Mouse (Mus musculus) hindbrain, embryonic 15.5 days (tissue): ENCODE measurements around the gene Mettl21e. TPM values are rescaled to one million over a fixed set of nuclear protein-coding genes. Genes with fewer than 3 reads are reported as not detected.
A peak's percentile ranks its signal among the peaks of the same experiment; 100 is the strongest.
"Not testable (repeated sequence)": the region's sequence is repeated elsewhere in the genome, so short reads cannot be mapped to it uniquely, and the experiment has no call there.

Source experiments
- ATAC-seq: fragments of 200-750 bp; cut with Nextera tagmentation; 2 replicates; pipeline ENCODE4 v1.8.0; 2017; ENCODE audit warnings: low read depth, moderate number of reproducible peaks, moderate TSS enrichment; ENCODE audit not compliant: low FRiP score
- H3K27ac ChIP-seq: fragments of 300-500 bp; sonication (generic); replicated peaks from 2 replicates; pipeline ENCODE4 v1.5.1; 2015; ENCODE audit warnings: mild to moderate bottlenecking, inconsistent platforms
- H3K27me3 ChIP-seq: fragments of 300-500 bp; sonication (generic); 2 replicates; pipeline ENCODE4 v1.6.1; 2015; ENCODE audit warnings: control low read depth, inconsistent platforms
- H3K36me3 ChIP-seq: fragments of 300-500 bp; sonication (generic); 2 replicates; pipeline ENCODE4 v1.6.1; 2015; ENCODE audit warnings: control low read depth, inconsistent platforms
- H3K4me1 ChIP-seq: fragments of 300-500 bp; sonication (generic); replicated peaks from 2 replicates; pipeline ENCODE4 v1.6.1; 2015; ENCODE audit warnings: control low read depth, inconsistent platforms
- H3K4me2 ChIP-seq: fragments of 300-500 bp; sonication (generic); 2 replicates; pipeline ENCODE4 v1.6.1; 2015; ENCODE audit warnings: moderate library complexity, mild to moderate bottlenecking, inconsistent platforms
- H3K4me3 ChIP-seq: fragments of 300-500 bp; sonication (generic); 2 replicates; pipeline ENCODE4 v1.5.1; 2015; ENCODE audit warnings: mild to moderate bottlenecking, inconsistent platforms
- H3K9ac ChIP-seq: fragments of 300-500 bp; sonication (generic); 2 replicates; pipeline ENCODE4 v1.6.1; 2015; ENCODE audit warnings: inconsistent platforms
- H3K9me3 ChIP-seq: fragments of 300-500 bp; sonication (generic); 2 replicates; pipeline ENCODE4 v1.6.1; 2016; ENCODE audit warnings: control low read depth, inconsistent platforms
- WGBS: fragments of 180-500 bp; shearing (Covaris S2); methylation state at CpG from one replicate; pipeline ENCODE4 v1.1.7; 2015; 5-methylcytosine and 5-hydroxymethylcytosine counted together
- polyA plus RNA-seq: library from polyadenylated mRNA; unstranded; fragments of >200 nt; fragmentation: Nextera tagmentation; extraction: Ambion mirVana; gene quantifications from 2 replicates; pipeline ENCODE4 v1.2.1, GENCODE M21; 2015

The Mettl21e gene
- not detected in 2 replicates for polyA plus RNA-seq

GRCm38 (mm10) chr1:44218876-44219275, at the start of gene Mettl21e:
Gene Mettl21e, minus strand, starts transcription at chr1:44218961.
- no peaks in the 10 kb centered on the region for H3K4me1 ChIP-seq
- H3K27ac ChIP-seq, result no peak within 1 kb of the TSS
- H3K36me3 ChIP-seq, result no peaks in the 10 kb centered on the region
- no peak for ATAC-seq
- H3K4me2 ChIP-seq, result no peak within 1 kb of the TSS
- H3K9me3 ChIP-seq, result no peaks in the 10 kb centered on the region
- WGBS, result 90% methylated on average over 1 of the region's 1 CpGs
- no peak within 1 kb of the TSS for H3K9ac ChIP-seq
- H3K4me3 ChIP-seq, result no peak within 1 kb of the TSS
- H3K27me3 ChIP-seq, result no peaks in the 10 kb centered on the region

DNA sequence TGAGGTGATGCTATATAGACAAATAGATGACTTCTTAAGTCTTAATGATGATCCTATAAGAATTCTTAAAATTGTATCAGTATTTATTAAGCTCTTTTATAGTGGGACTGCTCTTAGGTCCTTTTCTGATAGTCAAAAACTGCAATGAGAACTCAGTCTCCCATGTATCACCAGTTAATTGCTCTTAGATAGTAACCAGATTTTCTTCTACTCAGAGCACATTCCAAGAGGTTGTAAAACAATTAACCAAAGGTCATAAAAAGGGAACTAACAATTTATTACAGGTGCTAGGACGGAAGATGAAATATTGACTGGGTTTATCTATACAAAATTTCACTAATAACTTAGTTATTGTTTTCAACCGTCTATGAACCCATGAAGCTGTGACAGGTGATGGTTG, 21.7 kb upstream of the Mettl21e start:
- not testable (repeated sequence) for H3K9ac ChIP-seq, ATAC-seq, H3K4me2 ChIP-seq, H3K9me3 ChIP-seq, H3K4me3 ChIP-seq, H3K36me3 ChIP-seq, H3K27me3 ChIP-seq, H3K27ac ChIP-seq, H3K4me1 ChIP-seq
- 86% methylated on average over 2 of the region's 2 CpGs for WGBS

- ATAC-seq, result no peak
- H3K9ac ChIP-seq, result no peak overlapping the region
- H3K27ac ChIP-seq, result no peak overlapping the region
- no peak overlapping the region for H3K4me2 ChIP-seq
- no peaks in the 10 kb centered on the region for H3K9me3 ChIP-seq
- no peaks in the 10 kb centered on the region for H3K36me3 ChIP-seq
- 89% methylated on average over 3 of the region's 3 CpGs for WGBS
- no peak overlapping the region for H3K4me3 ChIP-seq
- no peaks in the 10 kb centered on the region for H3K4me1 ChIP-seq
- no peaks in the 10 kb centered on the region for H3K27me3 ChIP-seq
Observed at GRCm38 (mm10) chr1:44239969-44240368, 21.2 kb upstream of the Mettl21e start.

- no peak overlapping the region for H3K27ac ChIP-seq
- no peak overlapping the region for H3K9ac ChIP-seq
- H3K36me3 ChIP-seq, result no peaks in the 10 kb centered on the region
- H3K27me3 ChIP-seq, result no peaks in the 10 kb centered on the region
- no peaks in the 10 kb centered on the region for H3K9me3 ChIP-seq
- WGBS, result 89% methylated on average over 2 of the region's 2 CpGs
- H3K4me1 ChIP-seq, result no peaks in the 10 kb centered on the region
- ATAC-seq, result no peak
- H3K4me3 ChIP-seq, result no peak overlapping the region
- H3K4me2 ChIP-seq, result no peak overlapping the region
Observed at GRCm38 (mm10) chr1:44237305-44237704, 18.5 kb upstream of the Mettl21e start.

- H3K27me3 ChIP-seq, result no peaks in the 10 kb centered on the region
- no peaks in the 10 kb centered on the region for H3K9me3 ChIP-seq
- H3K4me1 ChIP-seq, result no peaks in the 10 kb centered on the region
- no peak overlapping the region for H3K9ac ChIP-seq
- ATAC-seq, result no peak
- H3K4me3 ChIP-seq, result no peak overlapping the region
- no peak overlapping the region for H3K4me2 ChIP-seq
- 85% methylated on average over 2 of the region's 2 CpGs for WGBS
- H3K27ac ChIP-seq, result no peak overlapping the region
- no peaks in the 10 kb centered on the region for H3K36me3 ChIP-seq
Observed at GRCm38 (mm10) chr1:44235311-44235710, 16.6 kb upstream of the Mettl21e start.

DNA sequence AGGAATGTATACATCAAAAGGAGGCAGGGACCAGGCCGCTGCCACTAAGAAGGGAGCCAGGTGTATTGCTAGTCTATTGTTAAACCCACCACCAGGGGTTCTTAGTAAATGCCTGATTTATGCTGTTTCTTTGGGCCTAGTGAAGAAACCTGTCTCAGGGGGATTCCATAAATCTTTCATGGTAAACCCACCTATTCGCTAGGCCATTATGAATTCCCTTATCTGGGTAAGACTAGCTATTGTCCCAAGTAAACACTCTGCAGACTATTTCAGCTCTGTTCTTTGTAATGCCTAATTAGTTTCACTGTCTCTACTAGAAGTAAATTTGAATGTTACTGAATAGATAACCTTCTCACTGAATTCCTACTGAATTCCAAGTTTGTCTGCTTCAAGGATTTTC, 15.8 kb upstream of the Mettl21e start:
- 81% methylated on average over 2 of the region's 2 CpGs for WGBS
- H3K36me3 ChIP-seq, H3K27me3 ChIP-seq, H3K9ac ChIP-seq, ATAC-seq, H3K4me3 ChIP-seq, H3K4me2 ChIP-seq, H3K4me1 ChIP-seq, H3K27ac ChIP-seq, H3K9me3 ChIP-seq: not testable (repeated sequence)

DNA sequence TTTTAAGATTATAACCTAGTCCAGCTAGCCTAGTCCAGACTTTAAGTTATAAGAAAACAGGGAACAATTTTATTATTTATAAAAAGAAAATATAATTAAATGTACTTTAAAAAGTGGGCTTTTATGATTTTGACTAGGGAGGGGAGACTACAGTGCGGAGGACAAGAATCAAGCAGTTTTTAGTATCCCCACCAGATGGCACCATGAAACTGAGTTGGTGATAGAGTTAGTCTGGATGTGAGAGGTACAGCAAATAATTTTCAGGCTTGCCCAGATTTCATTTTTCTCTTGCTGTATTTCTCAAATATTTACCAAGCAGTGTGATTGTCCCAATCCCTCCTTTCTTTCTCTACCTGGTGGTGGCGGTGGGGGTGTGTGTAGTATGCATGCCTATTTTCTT, 10.3 kb upstream of the Mettl21e start:
- peak; percentile 86 for ATAC-seq
- H3K9me3 ChIP-seq, result no peaks in the 10 kb centered on the region
- no peaks in the 10 kb centered on the region for H3K36me3 ChIP-seq
- H3K4me3 ChIP-seq, result no peak overlapping the region
- WGBS, result 58% methylated on average over 2 of the region's 2 CpGs
- no peaks in the 10 kb centered on the region for H3K4me1 ChIP-seq
- H3K9ac ChIP-seq, result no peak overlapping the region
- no peak overlapping the region for H3K4me2 ChIP-seq
- H3K27me3 ChIP-seq, result no peaks in the 10 kb centered on the region
- H3K27ac ChIP-seq, result no peak overlapping the region

DNA sequence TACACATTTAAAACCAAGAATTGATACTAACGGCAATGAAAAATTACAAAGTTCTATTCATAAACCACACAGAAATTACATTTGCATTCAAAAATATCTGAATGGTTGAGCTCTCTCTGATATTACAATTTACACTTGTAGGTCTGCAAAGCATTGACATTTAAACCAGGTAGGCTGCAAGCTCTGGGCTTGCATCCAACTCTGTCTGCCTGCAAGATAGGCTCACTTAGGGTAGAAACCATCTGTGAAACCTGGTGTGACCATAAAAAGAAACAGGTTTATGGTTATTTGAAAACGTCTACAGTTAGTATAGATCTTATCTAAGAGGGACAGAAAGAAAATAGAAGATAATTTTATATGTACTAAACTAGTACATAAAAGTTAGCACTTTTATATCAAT, 1.6 kb downstream of the Mettl21e start:
- WGBS, result 75% methylated on average over 2 of the region's 2 CpGs
- no peaks in the 10 kb centered on the region for H3K27me3 ChIP-seq
- no peaks in the 10 kb centered on the region for H3K4me1 ChIP-seq
- H3K4me3 ChIP-seq, result no peak overlapping the region
- H3K36me3 ChIP-seq, result no peaks in the 10 kb centered on the region
- no peak overlapping the region for H3K9ac ChIP-seq
- no peak for ATAC-seq
- no peak overlapping the region for H3K27ac ChIP-seq
- no peaks in the 10 kb centered on the region for H3K9me3 ChIP-seq
- no peak overlapping the region for H3K4me2 ChIP-seq

- Histone ChIP-seq H3K9ac (no peak overlapping the region), H3K4me2 (no peak overlapping the region), H3K4me1 (no peaks in the 10 kb centered on the region), H3K9me3 (no peaks in the 10 kb centered on the region), H3K27me3 (no peaks in the 10 kb centered on the region), H3K27ac (no peak overlapping the region), H3K36me3 (no peaks in the 10 kb centered on the region), H3K4me3 (no peak overlapping the region)
- no peak for ATAC-seq
- WGBS, result 76% methylated on average over 2 of the region's 2 CpGs
Observed at GRCm38 (mm10) chr1:44216352-44217116, 2.2 kb downstream of the Mettl21e start.

DNA sequence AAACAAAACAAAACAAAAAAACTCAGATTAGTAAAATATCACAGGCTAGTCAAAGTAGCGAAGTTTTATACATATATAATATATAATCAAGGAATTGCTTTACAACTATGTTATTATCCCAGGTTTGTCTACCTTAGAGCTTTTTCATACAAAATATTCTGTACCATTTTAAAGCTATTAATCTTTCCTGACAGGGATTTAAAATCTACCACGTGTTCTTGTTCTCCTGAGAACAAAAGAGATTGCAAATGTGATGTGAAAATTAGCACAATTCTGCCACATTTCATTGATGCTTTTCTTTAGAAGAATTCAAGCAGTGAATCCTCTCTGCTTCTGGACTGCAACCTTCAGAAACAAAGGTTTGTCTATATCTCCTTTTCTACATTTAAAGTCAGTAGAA, 4.3 kb downstream of the Mettl21e start:
- 49% methylated on average over 2 of the region's 2 CpGs for WGBS
- Histone ChIP-seq H3K4me1 (no peaks in the 10 kb centered on the region), H3K27ac (no peak overlapping the region), H3K36me3 (no peaks in the 10 kb centered on the region), H3K4me2 (no peak overlapping the region), H3K9me3 (no peaks in the 10 kb centered on the region), H3K27me3 (no peaks in the 10 kb centered on the region), H3K9ac (no peak overlapping the region), H3K4me3 (no peak overlapping the region)
- ATAC-seq, result no peak

DNA sequence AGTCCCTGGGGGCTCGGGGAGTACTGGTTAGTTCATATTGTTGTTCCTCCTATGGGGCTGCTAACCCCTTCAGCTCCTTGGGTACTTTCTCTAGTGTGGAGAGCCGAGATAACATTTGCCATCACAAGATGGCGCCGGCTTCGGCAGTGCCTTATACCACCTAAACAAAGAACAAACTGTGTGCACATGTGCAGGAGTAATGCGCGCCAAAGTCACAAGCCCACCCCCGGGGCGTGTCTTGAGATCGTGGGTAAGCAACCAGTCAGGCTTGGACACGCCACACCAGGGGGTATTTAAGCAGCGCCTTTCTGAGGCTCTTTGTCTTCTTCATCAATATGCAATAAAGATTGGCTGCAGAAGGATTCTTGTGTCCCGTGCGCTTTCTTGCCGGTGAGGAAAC, 15.9 kb downstream of the Mettl21e start:
- Histone ChIP-seq H3K36me3 (no peaks in the 10 kb centered on the region), H3K9ac (no peak overlapping the region), H3K27me3 (0 out of 2 replicates have a peak, but pooled peaks cover 4% of the 10 kb centered on the region), H3K4me2 (no peak overlapping the region), H3K9me3 (no peaks in the 10 kb centered on the region), H3K4me1 (peaks cover 4% of the 10 kb centered on the region; the same call in 1 of the 2 replicates), H3K4me3 (no peak overlapping the region), H3K27ac (no peak overlapping the region)
- ATAC-seq, result no peak
- WGBS, result 87% methylated on average over 15 of the region's 15 CpGs

DNA sequence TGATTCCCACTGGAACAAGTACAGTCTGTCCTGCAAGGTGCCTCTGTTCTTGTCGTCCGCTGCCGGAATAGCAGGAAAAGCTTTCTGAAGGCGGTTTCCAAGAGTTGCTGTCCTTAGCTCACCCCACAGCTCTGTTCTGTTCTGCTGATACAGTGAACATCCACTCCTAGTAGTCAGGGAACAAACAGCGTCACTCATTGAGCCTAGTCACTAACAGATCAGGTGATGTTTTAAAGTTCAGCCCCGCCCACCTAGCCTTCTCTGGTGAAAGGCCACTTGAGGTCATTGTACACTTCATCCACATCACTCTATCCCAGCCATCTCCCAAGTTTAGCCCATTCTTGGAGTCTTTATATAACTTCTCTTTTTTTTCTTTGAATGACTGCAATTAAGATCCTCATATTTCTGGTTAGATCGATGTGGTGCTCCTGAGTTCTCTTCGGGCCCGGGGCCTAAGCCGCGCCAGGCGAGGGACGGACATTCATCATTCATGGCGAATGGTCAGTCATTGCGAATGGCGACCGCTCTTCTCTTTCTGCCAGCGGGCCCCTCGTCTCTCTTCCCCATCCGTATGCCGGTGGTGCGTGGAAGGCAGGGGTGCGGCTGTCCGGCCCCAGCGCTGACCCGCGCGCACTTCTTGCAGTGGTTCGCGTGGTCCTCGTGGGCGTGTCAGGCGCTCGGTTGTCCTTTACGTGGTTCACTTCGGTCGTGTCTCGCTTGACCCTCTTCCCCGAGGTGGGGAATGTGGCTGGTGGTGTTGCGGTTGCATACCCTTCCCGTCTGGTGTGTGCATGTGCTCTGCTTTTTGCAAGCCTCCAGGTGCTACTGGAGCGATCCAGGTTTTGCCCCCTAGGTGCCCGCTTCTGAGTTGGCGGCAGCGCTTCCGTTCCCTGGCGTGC, 20.2 kb downstream of the Mettl21e start:
- WGBS, result 13% methylated on average over 47 of the region's 47 CpGs
- Histone ChIP-seq H3K36me3 (no peaks in the 10 kb centered on the region), H3K27ac (no peak overlapping the region), H3K27me3 (0 out of 2 replicates have a peak, but pooled peaks cover 4% of the 10 kb centered on the region), H3K9ac (peak overlapping the region; percentile 45), H3K9me3 (no peaks in the 10 kb centered on the region), H3K4me2 (peak overlapping the region; percentile 95), H3K4me1 (peaks cover 4% of the 10 kb centered on the region; the same call in 1 of the 2 replicates), H3K4me3 (peak overlapping the region; percentile 54)
- peak; percentile 74 for ATAC-seq
